1 mouse cellular context compared by ENCODE assay signal in genomic region chrX:73816596-73817314, GRCm38 (mm10).
TF ChIP-seq lines count a peak whose summit lies in the region.

No protein-coding gene starts in this region.

TF ChIP-seq in MEL, 35 proteins besides CTCF, POLR2A, EP300 and RAD21:
- TF ChIP-seq ZNF384 (IDR thresholded peaks at IDR 0.05; ENCODE audit: low read depth, low read length) (no peak), RCOR1 (IDR thresholded peaks at IDR 0.05; ENCODE audit: low read depth, low read length) (peak; percentile 69), NELFE (IDR thresholded peaks at IDR 0.05; ENCODE audit: low read depth, low read length) (no peak), POLR2AphosphoS2 (IDR thresholded peaks at IDR 0.05; ENCODE audit: low read length) (no peak), ELF1 (IDR thresholded peaks at IDR 0.05; ENCODE audit: low read depth, low read length) (no peak), GATA1 (IDR thresholded peaks at IDR 0.05; ENCODE audit: low read depth, low read length) (peak; percentile 71), ZKSCAN1 (IDR thresholded peaks at IDR 0.05; ENCODE audit: low read depth, low read length) (no peak), ZMIZ1 (IDR thresholded peaks at IDR 0.05; ENCODE audit: low read depth, low read length) (no peak), POLR2AphosphoS5 (IDR thresholded peaks at IDR 0.05; ENCODE audit: borderline replicate concordance, low read depth, low read length) (no peak), GABPA (IDR thresholded peaks at IDR 0.05; ENCODE audit: low read depth, low read length) (no peak), TAL1 (IDR thresholded peaks at IDR 0.05; ENCODE audit: low read length) (peak; percentile 82), USF1 (IDR thresholded peaks at IDR 0.05; ENCODE audit: low read depth, low read length) (peak; percentile 51; the same call in 1 of the 2 replicates), JUND (IDR thresholded peaks at IDR 0.05; ENCODE audit: low read depth, low read length) (no peak), E2F4 (IDR thresholded peaks at IDR 0.05; ENCODE audit: borderline replicate concordance, low read depth, low read length) (no peak), USF2 (IDR thresholded peaks at IDR 0.05; ENCODE audit: borderline replicate concordance in 1 of 2, insufficient read depth in 1 of 2, low read depth in 1 of 2, low read length in 2 of 2) (no peak), SMC3 (IDR thresholded peaks at IDR 0.05; ENCODE audit: low read depth, low read length) (no peak), MYB (IDR thresholded peaks at IDR 0.05; ENCODE audit: low read depth, low read length) (no peak), MYC (IDR thresholded peaks at IDR 0.05; ENCODE audit: low read depth, low read length) (peak; percentile 73; the same call in 1 of the 2 replicates), ZC3H11A (IDR thresholded peaks at IDR 0.05; ENCODE audit: low read depth, low read length) (no peak), SIN3A (IDR thresholded peaks at IDR 0.05; ENCODE audit: low read length) (peak; percentile 46; the same call in 1 of the 2 replicates), CHD2 (IDR thresholded peaks at IDR 0.05; ENCODE audit: low read length) (no peak), MAX (IDR thresholded peaks at IDR 0.05; ENCODE audit: low read length) (peak; percentile 83), UBTF (IDR thresholded peaks at IDR 0.05; ENCODE audit: borderline replicate concordance, insufficient read depth, low read depth, low read length) (no peak), MEF2A (IDR thresholded peaks at IDR 0.05; ENCODE audit: extremely low read depth, insufficient replicate concordance, low read depth, low read length, poor library complexity, severe bottlenecking) (peak; percentile 46; the same call in 1 of the 2 replicates), MAZ (IDR thresholded peaks at IDR 0.05; ENCODE audit: low read depth, low read length) (no peak), MAFK (IDR thresholded peaks at IDR 0.05; ENCODE audit: borderline replicate concordance, low read depth, low read length) (no peak), HCFC1 (IDR thresholded peaks at IDR 0.05; ENCODE audit: low read depth, low read length) (no peak), TCF12 (IDR thresholded peaks at IDR 0.05; ENCODE audit: low read depth, low read length) (peak; percentile 93), TBP (IDR thresholded peaks at IDR 0.05; ENCODE audit: low read depth, low read length) (no peak), KAT2A (conservative IDR thresholded peaks at IDR 0.05; ENCODE audit: low read depth, low read length) (no peak), NRF1 (IDR thresholded peaks at IDR 0.05; ENCODE audit: insufficient read depth, low read depth, low read length, poor library complexity, severe bottlenecking) (no peak), CHD1 (IDR thresholded peaks at IDR 0.05; ENCODE audit: low read depth, low read length) (no peak), MXI1 (IDR thresholded peaks at IDR 0.05; ENCODE audit: low read depth, low read length) (peak; percentile 54; the same call in 1 of the 2 replicates), BHLHE40 (IDR thresholded peaks at IDR 0.05; ENCODE audit: borderline replicate concordance, low read depth, low read length) (peak; percentile 95), ETS1 (IDR thresholded peaks at IDR 0.05; ENCODE audit: low read depth, low read length) (peak; percentile 75)
